Mouse (Mus musculus): ENCODE data around the gene Clk1. TPM values are rescaled to one million over a fixed set of nuclear protein-coding genes. Genes with fewer than 3 reads are reported as not detected.

Gene Clk1
- 1,000 to 10,000 TPM; 1,363 to 1,483 TPM for total RNA-seq (2023)

DNA sequence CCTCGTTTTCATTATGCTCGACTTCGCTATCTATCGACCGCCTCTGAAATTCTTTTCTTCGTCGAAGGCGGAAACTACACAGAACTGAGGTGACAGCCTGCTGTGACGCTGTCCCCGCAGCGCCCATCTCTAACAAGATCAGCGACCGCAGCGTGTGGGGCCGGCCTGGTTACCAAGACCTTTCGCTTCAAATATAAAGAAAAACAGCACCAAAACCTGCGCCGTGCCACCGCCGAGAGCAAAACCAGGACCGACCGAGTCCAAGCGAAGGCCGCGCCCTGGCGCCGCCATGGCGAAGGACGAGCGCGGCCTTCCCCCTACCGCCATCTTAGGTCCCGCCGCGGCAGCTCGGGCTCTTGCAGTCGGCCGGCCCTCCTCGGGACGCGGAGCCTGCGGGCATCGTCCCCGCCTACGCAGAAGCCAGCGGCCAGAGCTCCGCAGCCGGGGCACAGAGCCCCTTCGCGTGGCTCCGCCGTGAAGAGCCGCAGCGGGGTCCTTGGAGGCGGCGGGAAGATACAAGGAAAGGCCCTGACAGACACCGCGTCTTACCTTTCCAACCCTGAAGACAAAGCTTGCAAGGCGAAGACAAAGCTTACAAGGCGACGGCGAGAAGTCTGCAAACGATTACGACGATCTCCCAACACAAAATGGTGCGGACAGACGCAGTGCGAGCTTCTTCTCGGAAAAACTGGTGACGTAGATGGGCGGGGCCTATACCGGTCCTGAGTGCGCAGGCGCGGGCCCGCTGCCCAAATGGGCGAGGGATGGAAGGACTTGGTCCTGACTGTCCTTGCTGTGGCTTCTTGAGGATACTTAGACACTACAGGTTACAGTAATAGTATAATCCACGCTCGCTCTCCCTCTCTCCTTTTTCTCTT, at the start of gene Clk1:
Gene Clk1 (minus strand): TSS at position 696 of the 878 bp plus-strand sequence.

DNA sequence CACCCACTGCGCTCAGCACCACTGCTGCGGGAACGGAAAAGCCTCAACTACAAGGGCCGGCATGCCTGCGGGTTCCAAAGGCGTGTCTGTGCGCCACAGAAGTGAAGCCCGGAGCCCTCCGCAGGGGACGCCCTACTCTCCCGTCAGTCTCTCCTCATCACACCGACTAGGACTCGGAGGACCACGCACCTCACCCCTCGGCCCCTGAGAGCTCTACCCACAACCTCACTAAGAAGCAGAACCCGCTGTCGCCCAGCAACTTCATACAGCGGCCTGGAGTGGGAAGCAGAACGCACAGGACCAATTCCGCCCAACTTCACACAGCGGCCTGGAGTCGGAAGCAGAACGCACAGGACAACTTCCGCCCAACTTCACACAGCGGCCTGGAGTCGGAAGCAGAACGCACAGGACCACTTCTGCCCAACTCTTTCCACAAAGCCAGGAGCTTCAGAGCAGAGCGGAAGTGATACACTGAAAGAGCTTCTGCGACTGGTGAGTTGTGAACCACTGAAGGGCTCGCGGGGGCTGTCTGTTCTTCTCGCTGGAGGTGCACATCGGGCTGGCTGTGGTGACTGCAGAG, 21.4 kb upstream of the Clk1 start, which contains the start of the genes Nif3l1 and Ppil3:
Gene Nif3l1 (plus strand): TSS at position 9 of the 580 bp plus-strand sequence.
Gene Ppil3 (minus strand): TSS at position 344 of the 580 bp plus-strand sequence.

DNA sequence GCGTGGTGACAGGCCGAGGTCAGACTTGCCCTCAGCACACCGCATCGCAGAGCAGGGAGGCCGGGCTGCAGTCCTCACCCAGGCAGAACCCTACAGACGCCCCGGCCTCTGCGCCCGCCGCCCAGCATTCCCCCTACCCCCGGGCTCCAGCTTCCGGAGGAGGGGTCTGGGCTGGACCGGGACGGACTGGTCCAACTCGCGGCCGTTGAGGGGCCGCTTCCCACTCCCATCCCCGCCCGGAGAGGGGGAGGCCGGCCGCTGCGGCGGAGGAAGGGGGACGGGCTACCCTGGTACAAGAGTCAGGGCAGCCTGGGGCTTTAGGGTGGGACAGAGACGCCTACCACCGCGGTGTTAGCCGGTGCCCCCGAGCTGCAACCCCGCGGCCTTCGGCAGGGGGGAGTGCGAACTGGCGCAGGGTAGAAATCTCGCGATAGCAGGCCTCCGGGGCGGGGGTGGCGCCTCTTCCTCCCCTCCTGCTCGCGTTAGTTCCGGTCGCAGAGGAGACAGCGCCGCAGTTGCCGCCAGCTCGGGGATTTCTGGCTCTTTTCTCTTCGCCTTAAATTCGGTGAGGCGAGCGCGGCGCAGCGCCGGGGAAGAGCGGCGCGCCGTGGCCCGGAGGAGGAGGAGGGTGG, 31.1 kb downstream of the Clk1 start, which contains the start of gene Bzw1:
Gene Bzw1 (plus strand): TSS at position 247 of the 632 bp plus-strand sequence.

Other genes with a start within 250 kb of the Clk1 start
- under 1 TPM; 0.24 to 0.49 TPM for gene Aox4, start 213.7 kb downstream of the Clk1 start, total RNA-seq (2023)
- gene Aox2, start 145.7 kb downstream of the Clk1 start, total RNA-seq (2023), result under 1 TPM in 1 of 2 experiments, not detected in 1; 0.09 TPM
- gene Bzw1, start 31.2 kb downstream of the Clk1 start, total RNA-seq (2023), result 100 to 1,000 TPM; 154 to 174 TPM
- gene Nif3l1, start 21.1 kb upstream of the Clk1 start, total RNA-seq (2023), result 10 to 100 TPM; 15.4 to 16.5 TPM
- 10 to 100 TPM; 23.0 to 34.5 TPM for gene Ppil3, start 21.4 kb upstream of the Clk1 start, total RNA-seq (2023)
- gene Orc2, start 81.0 kb upstream of the Clk1 start, total RNA-seq (2023), result 10 to 100 TPM; 26.3 to 26.7 TPM
- gene Fam126b, start 162.3 kb upstream of the Clk1 start, total RNA-seq (2023), result 10 to 100 TPM; 14.7 to 30.3 TPM
- gene Ndufb3, start 162.3 kb upstream of the Clk1 start, total RNA-seq (2023), result 10 to 100 TPM; 39.6 to 43.3 TPM

Measured in B cell, adult 67 days (primary cell).